Comparison of ENCODE assay signal across 8 mouse cellular contexts in the genomic region with DNA sequence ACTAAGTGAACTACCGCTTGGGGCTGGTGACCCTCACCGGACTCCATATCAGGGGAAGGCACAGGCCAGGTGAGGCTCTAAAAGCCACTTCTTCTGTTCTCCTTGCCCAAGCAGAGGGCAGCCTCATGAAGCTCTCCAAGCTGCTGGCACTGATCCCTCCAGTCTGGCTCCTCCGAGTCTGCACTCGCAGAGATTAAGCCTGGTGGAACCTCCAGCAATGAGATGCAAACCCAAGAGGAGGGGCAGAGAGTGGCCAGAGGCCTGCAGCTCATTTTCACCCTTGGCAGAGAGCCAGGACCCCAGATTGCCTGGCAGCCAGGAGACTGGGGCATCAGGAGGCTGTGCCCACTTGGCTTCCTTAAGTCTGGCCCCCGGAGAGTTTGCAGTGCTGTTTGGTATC. TPM values are rescaled to one million over a fixed set of nuclear protein-coding genes. Genes with fewer than 3 reads are reported as not detected.
A peak's percentile ranks its signal among the peaks of the same experiment; 100 is the strongest.
DNase-seq lines count a peak whose midpoint lies in the region; ATAC-seq and TF ChIP-seq lines count a peak whose summit lies in the region.

No protein-coding gene starts in this region.

- peaks cover 18% of the 10 kb centered on the region for H3K36me3 ChIP-seq in heart, embryonic 10.5 days
- no peaks in the 10 kb centered on the region for H3K36me3 ChIP-seq in midbrain, embryonic 14.5 days (ENCODE audit: control insufficient read depth, insufficient read depth, low read length)
- H3K36me3 ChIP-seq in midbrain, embryonic 10.5 days: peaks cover 25% of the 10 kb centered on the region
- H3K36me3 ChIP-seq in stomach, postnatal 0 days (ENCODE audit: control insufficient read depth, insufficient read depth, low read length): no peaks in the 10 kb centered on the region

- 69% methylated on average over 5 of the region's 5 CpGs for WGBS in heart, embryonic 10.5 days
- 66% methylated on average over 5 of the region's 5 CpGs for WGBS in midbrain, embryonic 14.5 days
- WGBS in midbrain, embryonic 10.5 days: 87% methylated on average over 5 of the region's 5 CpGs
- WGBS in stomach, postnatal 0 days: 66% methylated on average over 5 of the region's 5 CpGs

- no peaks in the 10 kb centered on the region for H3K27me3 ChIP-seq in heart, embryonic 10.5 days (ENCODE audit: insufficient read depth, poor library complexity, severe bottlenecking)
- H3K27me3 ChIP-seq in midbrain, embryonic 14.5 days (ENCODE audit: control insufficient read depth, insufficient read depth, low read length): no peaks in the 10 kb centered on the region
- peaks cover 18% of the 10 kb centered on the region for H3K27me3 ChIP-seq in midbrain, embryonic 10.5 days (ENCODE audit: low read depth, poor library complexity, severe bottlenecking)
- no peaks in the 10 kb centered on the region for H3K27me3 ChIP-seq in stomach, postnatal 0 days (ENCODE audit: control insufficient read depth, insufficient read depth, low read length)

- no peak overlapping the region for H3K4me2 ChIP-seq in midbrain, embryonic 14.5 days (ENCODE audit: low read length)
- H3K4me2 ChIP-seq in stomach, postnatal 0 days (replicated peaks; ENCODE audit: low read depth): no peak overlapping the region

- peak overlapping the region; percentile 38; the same call in 1 of the 2 replicates for H3K27ac ChIP-seq in heart, embryonic 10.5 days
- H3K27ac ChIP-seq in midbrain, embryonic 14.5 days (replicated peaks; ENCODE audit: low read depth, low read length): no peak overlapping the region
- H3K27ac ChIP-seq in midbrain, embryonic 10.5 days (replicated peaks): no peak overlapping the region
- H3K27ac ChIP-seq in stomach, postnatal 0 days (replicated peaks): no peak overlapping the region

- ATAC-seq in midbrain, embryonic 14.5 days (ENCODE audit: low FRiP score, low TSS enrichment): peak; percentile 38; the same call in 1 of the 2 replicates
- no peak for ATAC-seq in stomach, postnatal 0 days (ENCODE audit: low FRiP score, low TSS enrichment)

- no peak for TF ChIP-seq CTCF in stomach, postnatal 0 days (IDR thresholded peaks at IDR 0.05; ENCODE audit: low read depth)

- peaks cover 28% of the 10 kb centered on the region for H3K4me1 ChIP-seq in heart, embryonic 10.5 days
- H3K4me1 ChIP-seq in midbrain, embryonic 14.5 days (ENCODE audit: control insufficient read depth, insufficient read depth, low read length): peaks cover 21% of the 10 kb centered on the region
- peaks cover 24% of the 10 kb centered on the region for H3K4me1 ChIP-seq in midbrain, embryonic 10.5 days
- peaks cover 7% of the 10 kb centered on the region for H3K4me1 ChIP-seq in stomach, postnatal 0 days (replicated peaks; ENCODE audit: control insufficient read depth, insufficient read depth)

- H3K4me3 ChIP-seq in heart, embryonic 10.5 days: no peak overlapping the region
- H3K4me3 ChIP-seq in midbrain, embryonic 14.5 days (replicated peaks; ENCODE audit: low read depth, low read length): no peak overlapping the region
- H3K4me3 ChIP-seq in midbrain, embryonic 10.5 days: no peak overlapping the region
- no peak overlapping the region for H3K4me3 ChIP-seq in stomach, postnatal 0 days (ENCODE audit: low read depth, low read length)

- H3K9ac ChIP-seq in midbrain, embryonic 14.5 days (replicated peaks; ENCODE audit: low read length): no peak overlapping the region
- H3K9ac ChIP-seq in stomach, postnatal 0 days (ENCODE audit: low read length): no peak overlapping the region

- DNase-seq in heart, embryonic 10.5 days (ENCODE audit: low spot score): no peak
- DNase-seq in heart, adult 8-10 months (ENCODE audit: low spot score): no peak
- DNase-seq in midbrain, embryonic 14.5 days: peak; percentile 79
- no peak for DNase-seq in midbrain, embryonic 10.5 days (ENCODE audit: low spot score)
- peak; percentile 74 for DNase-seq in cerebellum, adult 9-11 months
- peak; percentile 58 for DNase-seq in kidney, postnatal 14 days
- no peak for DNase-seq in spleen, postnatal 36 days (ENCODE audit: low spot score in 2 of 2)
- no peak for DNase-seq in stomach, postnatal 0 days (ENCODE audit: low spot score)

- no peak for TF ChIP-seq EP300 in stomach, postnatal 0 days (optimal IDR thresholded peaks at IDR 0.05)

- H3K9me3 ChIP-seq in heart, embryonic 10.5 days: peaks cover 11% of the 10 kb centered on the region; the same call in 1 of the 2 replicates
- peaks cover 4% of the 10 kb centered on the region; the same call in 1 of the 2 replicates for H3K9me3 ChIP-seq in midbrain, embryonic 14.5 days (ENCODE audit: control insufficient read depth, low read length)
- peaks cover 23% of the 10 kb centered on the region for H3K9me3 ChIP-seq in midbrain, embryonic 10.5 days (replicated peaks)
- no peaks in the 10 kb centered on the region for H3K9me3 ChIP-seq in stomach, postnatal 0 days (ENCODE audit: control insufficient read depth, low read length)

RNA-seq across cellular contexts. Expression of gene Prdm11, which starts 27.1 kb away (rescaled TPM):
- 4.5 and 4.6 TPM in 2 replicates for polyA plus RNA-seq in heart, embryonic 10.5 days (2016; fragmentation: Nextera tagmentation; extraction: Ambion mirVana)
- 10 to 100 TPM in 2 of 4 experiments, 1 to 10 TPM in 2; 5.7 to 10.5 (median 9.3) TPM for total RNA-seq in heart, adult 8-10 months (2022)
- 2.4 and 2.6 TPM in 2 replicates for polyA plus RNA-seq in midbrain, embryonic 14.5 days (2014; fragmentation: Nextera tagmentation; extraction: Ambion mirVana)
- 1.5 and 1.7 TPM in 2 replicates for polyA plus RNA-seq in midbrain, embryonic 10.5 days (2016; fragmentation: Nextera tagmentation; extraction: Ambion mirVana)
- 5.8 and 6.2 TPM in 2 replicates for polyA plus RNA-seq in stomach, postnatal 0 days (2015; fragmentation: Nextera tagmentation; extraction: Ambion mirVana)

Comparison
In these comparisons a context has a peak if more than half of its experiments do, and no peak if none do; other contexts are left out.
1. DNase-seq: peak in midbrain, embryonic 14.5 days (single experiment), cerebellum, adult 9-11 months (single experiment) and kidney, postnatal 14 days (single experiment); none in heart, embryonic 10.5 days (single experiment), heart, adult 8-10 months (single experiment), midbrain, embryonic 10.5 days (single experiment), spleen, postnatal 36 days (0 of 2) and stomach, postnatal 0 days (single experiment).